Mouse (Mus musculus) C2C12 (cell line): ENCODE results near the gene Irak3. TPM values are rescaled to one million over a fixed set of nuclear protein-coding genes. Genes with fewer than 3 reads are reported as not detected.

Experiments used
- H3K27me3 ChIP-seq: one replicate; pipeline ENCODE4 v1.6.1; 2011; ENCODE audit not compliant: control insufficient read depth, insufficient read depth, insufficient read length
- H3K36me3 ChIP-seq: one replicate; pipeline ENCODE4 v1.6.1; 2011; ENCODE audit not compliant: control insufficient read depth, insufficient read depth
- H3K4me3 ChIP-seq: one replicate; pipeline ENCODE4 v1.5.1; 2011; ENCODE audit warnings: mild to moderate bottlenecking, control low read depth; ENCODE audit not compliant: poor library complexity, insufficient read depth, severe bottlenecking
- H3K79me2 ChIP-seq: one replicate; pipeline ENCODE4 v1.6.1; 2011; ENCODE audit not compliant: control insufficient read depth, insufficient read depth
- H3K79me3 ChIP-seq: one replicate; pipeline ENCODE4 v1.6.1; 2011; ENCODE audit warnings: low read depth, control low read depth
- H3ac ChIP-seq: one replicate; pipeline ENCODE3; 2011; ENCODE audit warnings: low read depth; ENCODE audit not compliant: control insufficient read depth, insufficient read length
- CEBPB ChIP-seq: IDR thresholded peaks from one replicate; pipeline ENCODE4 v1.6.1; 2011; ENCODE audit warnings: low read depth, mild to moderate bottlenecking, control low read depth, moderate library complexity
- CTCF ChIP-seq: IDR thresholded peaks from one replicate; pipeline ENCODE4 v1.5.1; 2011; ENCODE audit not compliant: control insufficient read depth, insufficient read depth, insufficient read length
- FOSL1 ChIP-seq: IDR thresholded peaks from one replicate; pipeline ENCODE4 v1.8.0; 2011; ENCODE audit warnings: mild to moderate bottlenecking, low read length; ENCODE audit not compliant: poor library complexity, insufficient read depth, severe bottlenecking
- MAX ChIP-seq: IDR thresholded peaks from one replicate; pipeline ENCODE4 v1.6.1; 2011; ENCODE audit warnings: mild to moderate bottlenecking, control low read depth
- MYOD1 ChIP-seq: IDR thresholded peaks from one replicate; pipeline ENCODE4 v1.6.1; 2011; ENCODE audit warnings: low read depth; ENCODE audit not compliant: control insufficient read depth, insufficient read length
- MYOG ChIP-seq: IDR thresholded peaks from one replicate; pipeline ENCODE4 v1.6.1; 2011; ENCODE audit not compliant: control insufficient read depth, insufficient read length; ENCODE audit errors: extremely low read depth
- USF1 ChIP-seq: IDR thresholded peaks from one replicate; pipeline ENCODE4 v1.6.1; 2011; ENCODE audit warnings: low read depth, mild to moderate bottlenecking, control low read depth, moderate library complexity
- polyA plus RNA-seq: library from polyadenylated mRNA; unstranded; fragments of >200 nt; fragmentation: generic; extraction: Trizol; gene quantifications from one replicate; pipeline ENCODE4 v1.2.1, GENCODE M21; 2012; ENCODE audit warnings: missing spikeins

Irak3 gene
- polyA plus RNA-seq, 1 experiment: 0.27 TPM

DNA sequence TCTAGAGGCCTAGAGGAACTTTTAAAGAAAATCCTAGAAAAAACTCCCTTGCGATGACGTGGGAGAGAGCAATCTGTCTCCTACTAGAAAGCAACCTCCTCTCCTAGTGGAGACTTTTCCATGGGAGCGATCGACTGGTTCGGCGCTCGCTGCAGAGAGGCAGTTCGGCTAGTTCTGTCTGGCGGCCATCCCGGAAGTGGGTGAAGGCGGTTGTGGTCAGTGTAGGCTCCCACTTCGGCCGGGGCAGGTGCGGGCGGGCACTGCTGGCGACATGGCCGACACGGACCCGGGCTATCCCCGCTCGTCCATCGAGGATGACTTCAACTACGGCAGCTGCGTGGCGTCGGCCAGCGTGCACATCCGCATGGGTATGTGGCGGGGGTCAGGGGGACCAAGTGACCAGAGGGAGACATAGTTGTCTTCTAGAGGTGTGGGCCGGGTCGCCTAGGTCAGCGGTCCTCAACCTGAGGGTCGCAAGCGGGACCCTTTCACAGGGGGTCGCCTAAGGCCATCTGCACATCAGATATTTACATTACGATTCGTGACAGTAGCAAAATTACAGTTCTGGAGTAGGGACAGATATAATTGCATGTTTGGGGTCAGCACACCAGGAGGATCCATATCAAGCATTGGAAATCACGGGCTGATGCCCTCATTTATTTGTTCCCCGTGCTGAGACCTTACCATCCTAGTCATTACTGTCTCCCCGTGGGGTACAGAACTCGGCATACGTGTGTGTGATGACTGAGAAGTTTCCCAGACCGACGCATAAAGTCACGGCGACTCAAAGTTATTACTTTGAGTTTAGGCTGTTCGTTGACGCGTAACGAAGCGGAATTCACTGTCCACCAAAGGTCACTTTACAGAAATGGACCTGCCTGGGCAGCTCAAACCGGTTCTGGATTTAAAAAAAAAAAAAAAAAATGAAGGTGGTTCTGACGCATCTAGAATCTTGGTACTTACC, 6.9 kb upstream of the Irak3 start:
- H3K36me3 ChIP-seq: peaks cover 7% of the 10 kb centered on the region
- peak overlapping the region; percentile 80 for H3ac ChIP-seq
- peaks cover 14% of the 10 kb centered on the region for H3K79me3 ChIP-seq
- H3K79me2 ChIP-seq: peaks cover 41% of the 10 kb centered on the region
- no peak for TF ChIP-seq FOSL1
- no peak for TF ChIP-seq CEBPB
- peak; percentile 47 for TF ChIP-seq MYOD1
- TF ChIP-seq USF1: no peak
- TF ChIP-seq MAX: peak; percentile 36
- TF ChIP-seq CTCF: no peak
- TF ChIP-seq MYOG: no peak
- H3K27me3 ChIP-seq: no peaks in the 10 kb centered on the region
- peak overlapping the region; percentile 97 for H3K4me3 ChIP-seq

DNA sequence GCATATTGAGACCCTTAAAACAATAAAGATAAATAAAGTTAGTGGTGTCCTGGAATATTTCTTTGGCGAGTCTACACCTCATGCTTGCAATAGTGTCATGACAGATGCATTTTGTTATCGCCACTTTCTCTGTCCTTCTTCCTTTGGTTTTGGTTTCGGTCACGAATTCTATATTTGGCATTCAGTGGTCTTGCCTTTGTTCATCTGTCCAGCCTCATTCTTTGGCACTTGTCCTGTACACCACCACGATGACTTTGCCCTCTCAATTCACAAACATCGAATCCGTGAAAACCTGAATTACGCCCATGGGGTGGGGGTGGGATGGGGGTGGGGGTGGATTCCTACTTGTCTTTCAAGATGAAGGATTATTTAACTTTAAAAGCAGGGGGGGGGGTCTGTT, 6.1 kb upstream of the Irak3 start:
- Histone ChIP-seq H3K79me3 (peaks cover 10% of the 10 kb centered on the region), H3K36me3 (peaks cover 7% of the 10 kb centered on the region), H3ac (no peak overlapping the region), H3K27me3 (no peaks in the 10 kb centered on the region), H3K79me2 (peaks cover 36% of the 10 kb centered on the region), H3K4me3 (no peak overlapping the region)
- no peak for TF ChIP-seq CEBPB
- no peak for TF ChIP-seq CTCF
- no peak for TF ChIP-seq FOSL1
- TF ChIP-seq USF1: no peak
- no peak for TF ChIP-seq MYOG
- TF ChIP-seq MAX: no peak
- TF ChIP-seq MYOD1: no peak

DNA sequence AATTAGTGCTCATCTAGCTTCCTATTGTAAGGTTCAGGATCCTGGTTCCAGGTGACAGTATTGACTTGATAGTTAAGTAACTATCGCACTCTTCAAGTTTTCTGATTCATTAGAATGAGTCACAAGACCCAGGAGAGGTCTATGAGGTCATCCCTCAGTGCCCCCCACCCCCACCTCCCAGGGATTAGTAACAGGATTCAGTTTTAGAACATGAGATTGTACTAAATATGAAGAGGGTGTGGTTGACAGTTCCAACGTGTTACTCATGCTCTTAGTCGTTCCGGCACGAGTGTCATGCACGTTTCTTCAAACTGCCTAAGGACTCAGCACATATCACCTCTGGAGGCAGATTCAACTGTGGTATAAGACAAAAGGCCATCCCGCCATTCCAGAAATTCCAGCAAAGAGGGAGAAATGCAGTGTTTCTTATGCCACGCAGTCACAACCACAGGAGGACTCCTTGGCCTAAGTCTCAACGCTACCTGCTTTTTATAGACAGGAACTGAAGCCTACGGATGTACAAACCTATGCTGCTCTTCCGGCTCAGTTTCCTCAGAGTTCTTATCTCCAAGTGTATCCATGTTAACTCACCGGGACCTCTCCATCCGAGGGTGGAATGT, 2.8 kb upstream of the Irak3 start:
- Histone ChIP-seq H3ac (no peak overlapping the region), H3K4me3 (no peak overlapping the region), H3K27me3 (no peaks in the 10 kb centered on the region), H3K79me2 (peaks cover 12% of the 10 kb centered on the region), H3K79me3 (no peaks in the 10 kb centered on the region), H3K36me3 (no peaks in the 10 kb centered on the region)
- TF ChIP-seq MYOD1 (no peak), MYOG (no peak), CEBPB (no peak), CTCF (no peak), FOSL1 (peak; percentile 59), USF1 (no peak), MAX (peak; percentile 61)

DNA sequence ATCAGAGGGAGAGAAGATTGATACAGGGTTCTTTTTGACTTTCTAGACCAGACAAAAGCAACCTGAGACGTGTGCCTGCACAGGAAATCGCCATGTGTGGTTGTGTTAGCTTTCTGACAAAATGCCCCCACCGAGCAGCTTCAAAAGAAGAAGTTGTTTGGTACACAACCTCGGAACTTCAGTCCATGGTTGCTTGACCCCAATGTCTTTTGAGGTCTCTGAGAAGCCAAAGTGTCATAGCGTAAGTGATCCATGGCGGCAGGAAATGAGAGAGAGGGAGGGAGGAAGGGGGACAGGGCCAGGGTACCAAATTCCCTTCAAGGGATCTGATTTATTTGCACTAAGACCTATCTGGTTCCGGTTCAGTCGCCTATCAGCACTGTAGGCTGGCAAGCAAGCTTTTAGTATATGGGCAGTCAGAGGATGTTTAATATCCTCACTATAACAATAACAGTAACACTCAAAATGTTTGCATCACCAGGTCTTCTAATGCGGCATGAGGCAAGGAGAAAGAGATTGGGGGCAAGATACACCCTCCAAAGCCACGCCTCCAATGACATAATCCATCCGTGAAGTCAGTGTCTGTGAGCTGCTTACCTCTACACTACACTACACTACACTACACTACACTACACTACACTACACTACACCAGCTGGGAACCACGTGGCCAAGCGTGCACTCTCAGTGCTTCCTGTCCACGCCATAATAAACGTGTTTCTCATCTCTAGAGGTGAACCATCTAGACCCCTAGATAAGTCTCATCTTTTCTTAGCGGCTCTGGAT, 729 bp upstream of the Irak3 start:
- TF ChIP-seq MYOG: no peak
- no peak for TF ChIP-seq MYOD1
- no peak for TF ChIP-seq CEBPB
- TF ChIP-seq FOSL1: no peak
- TF ChIP-seq USF1: no peak
- TF ChIP-seq MAX: no peak
- Histone ChIP-seq H3K79me2 (no peaks in the 10 kb centered on the region), H3K27me3 (no peaks in the 10 kb centered on the region), H3K4me3 (no peak overlapping the region), H3K36me3 (no peaks in the 10 kb centered on the region), H3ac (no peak overlapping the region), H3K79me3 (no peaks in the 10 kb centered on the region)

DNA sequence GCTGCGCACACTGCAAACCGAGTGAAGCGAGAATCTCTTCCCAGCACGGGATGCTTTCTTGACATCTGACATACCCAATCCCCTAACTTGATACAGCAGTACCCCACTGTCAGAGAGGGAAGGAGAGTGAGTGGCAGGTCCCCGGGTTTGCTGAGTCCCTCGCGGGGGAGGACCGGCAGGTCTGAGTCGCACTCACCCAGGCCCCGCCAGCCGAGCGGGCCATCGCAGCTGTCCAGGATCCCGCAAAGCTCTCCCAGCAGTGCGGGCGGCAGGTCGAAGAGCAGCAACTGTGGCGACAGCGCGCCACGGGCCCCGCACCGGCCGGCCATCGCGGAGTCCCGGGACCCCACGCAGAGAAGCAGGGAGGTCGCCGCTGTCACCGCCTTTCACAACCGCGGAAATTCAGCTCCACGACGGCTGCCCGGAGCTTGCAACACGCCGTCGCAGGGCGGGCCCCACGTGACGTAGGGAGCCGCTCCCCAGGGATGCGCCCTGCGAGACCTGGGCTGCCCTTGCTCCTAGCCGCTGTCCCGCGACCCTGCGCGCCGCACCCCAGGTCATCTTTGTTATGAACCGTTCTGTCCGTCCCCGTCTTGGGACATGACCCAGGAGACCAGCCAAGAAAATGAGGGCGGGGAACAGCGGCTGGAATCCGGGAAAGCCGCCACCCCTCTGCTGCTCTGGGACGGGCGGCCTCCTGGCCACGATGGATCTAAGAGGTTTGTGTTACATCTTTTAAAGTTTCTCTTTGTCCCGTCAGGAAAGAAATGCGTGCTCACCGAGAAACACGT, 604 bp downstream of the Irak3 start, which contains the start of gene Tmbim4:
TSS of gene Tmbim4 (plus strand) at position 460 of the 791 bp plus-strand sequence.
- TF ChIP-seq CTCF (no peak), FOSL1 (no peak), CEBPB (no peak), USF1 (no peak), MYOG (no peak), MYOD1 (no peak), MAX (no peak)
- Histone ChIP-seq H3K79me2 (no peaks in the 10 kb centered on the region), H3K79me3 (no peaks in the 10 kb centered on the region), H3K4me3 (no peak within 1 kb of the TSS), H3K36me3 (no peaks in the 10 kb centered on the region), H3K27me3 (no peaks in the 10 kb centered on the region), H3ac (no peak within 1 kb of the TSS)
